Mouse (Mus musculus): ENCODE measurements around the gene Faf1.

The Faf1 gene

DNA sequence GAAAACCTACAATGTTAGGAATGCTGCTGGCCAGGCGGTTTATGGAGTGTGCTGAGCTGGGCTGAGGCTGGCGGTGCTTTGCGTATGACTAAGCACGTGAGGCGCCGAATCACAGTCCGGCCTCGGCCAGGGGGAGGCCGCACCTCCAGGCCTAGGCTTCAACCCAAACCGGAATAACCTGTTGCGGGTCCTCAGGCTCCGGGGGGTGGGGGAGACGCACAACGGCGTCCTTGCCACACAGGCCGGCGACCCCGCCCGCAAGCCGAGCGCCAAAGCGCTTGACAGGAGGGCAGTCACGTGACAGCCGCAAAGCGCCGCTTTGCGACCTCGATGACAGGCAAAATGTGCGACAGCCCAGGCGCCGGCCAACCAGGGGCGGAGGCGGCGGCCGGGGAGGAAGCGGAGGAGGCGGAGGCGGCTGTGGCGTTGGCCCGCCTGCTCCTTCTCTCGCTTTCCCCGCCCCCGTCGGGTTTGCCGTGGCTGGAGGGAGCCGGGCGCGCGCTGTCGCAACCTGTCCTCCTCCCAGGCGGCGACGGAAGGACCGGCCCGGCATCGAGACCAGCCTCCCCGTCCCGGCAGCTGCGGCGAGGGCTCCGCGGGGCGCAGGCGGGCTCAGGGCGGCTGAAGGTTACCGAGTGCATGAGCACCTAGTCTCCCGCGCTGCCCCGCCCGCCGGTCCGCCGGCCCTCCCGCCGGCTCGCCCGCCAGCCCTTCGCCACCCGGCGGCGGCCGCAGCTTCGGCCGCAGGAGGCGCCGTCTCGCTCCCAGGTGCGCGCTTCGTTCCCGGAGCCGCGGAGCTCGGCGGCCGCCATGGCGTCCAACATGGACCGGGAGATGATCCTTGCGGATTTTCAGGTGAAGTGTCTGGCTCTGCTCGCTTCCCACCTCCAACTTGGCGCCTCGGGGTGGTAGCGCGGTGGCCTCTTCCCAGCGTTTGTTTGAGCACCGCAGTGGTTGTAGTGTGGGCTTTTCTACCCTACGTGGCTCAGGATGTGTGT is at the start of gene Faf1:
Faf1 (plus strand) TSS at position 371 of the 998 bp plus-strand sequence.
- peak; percentile 98 for DNase-seq (ENCODE audit: low read depth, low spot score)

DNA sequence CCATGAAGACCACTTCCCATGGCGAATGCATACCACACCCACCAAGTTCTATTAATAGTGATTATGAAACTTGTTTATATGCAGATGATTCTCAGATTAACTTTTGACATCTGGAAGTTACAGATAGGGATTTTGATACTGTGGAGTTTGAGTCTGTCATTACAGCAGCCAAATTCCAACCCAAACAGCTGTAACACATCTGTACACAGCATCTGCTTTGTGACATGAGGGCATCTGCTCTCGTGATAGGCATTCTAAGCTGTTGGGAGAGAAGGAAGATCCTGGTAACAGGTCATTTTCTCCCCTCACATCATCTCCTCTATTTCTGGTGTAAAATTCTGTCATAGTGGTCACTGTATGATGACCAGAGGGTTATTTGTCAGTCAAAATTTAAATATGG is 46.2 kb upstream of the Faf1 start:
- no peak for DNase-seq (ENCODE audit: low read depth, low spot score)

DNA sequence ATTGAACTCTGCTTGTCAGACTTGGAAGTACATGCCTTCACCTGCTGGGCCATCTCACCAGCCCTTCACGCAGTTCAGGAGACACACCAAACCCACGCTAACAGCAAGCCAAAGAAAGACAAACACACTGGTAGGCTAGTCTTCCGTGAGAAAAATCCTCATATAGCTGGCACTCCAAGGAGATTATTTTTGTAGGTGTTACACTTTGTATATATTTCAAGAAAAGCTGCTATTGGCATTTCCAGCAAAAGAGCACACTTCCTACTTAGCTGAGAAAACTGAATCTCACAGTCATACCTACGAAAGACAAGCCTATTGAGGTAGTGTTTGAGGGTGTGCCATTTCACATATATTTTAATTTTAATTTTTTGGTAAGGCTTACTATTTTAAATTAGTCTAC is 45.4 kb upstream of the Faf1 start:
- no peak for DNase-seq (ENCODE audit: low read depth, low spot score)

DNA sequence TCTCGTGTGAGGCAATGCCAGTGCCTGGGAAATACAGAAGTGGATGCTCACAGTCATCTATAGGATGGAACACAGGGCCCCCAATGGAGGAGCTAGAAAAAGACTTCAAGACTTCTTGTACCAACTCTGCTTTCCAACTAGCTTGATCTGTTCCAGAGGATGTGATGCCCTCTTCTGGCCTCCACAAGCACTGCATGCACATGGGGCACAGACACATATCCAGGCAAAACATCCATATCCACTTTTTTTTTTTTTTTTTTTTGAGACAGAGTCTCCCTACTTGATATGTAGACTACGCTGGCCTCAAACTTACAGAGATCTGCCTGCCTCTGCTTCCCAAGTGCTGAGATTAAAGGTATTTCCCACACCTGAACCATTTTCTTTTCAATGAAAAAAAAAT is 41.4 kb upstream of the Faf1 start:
- peak; percentile 75 for DNase-seq (ENCODE audit: low read depth, low spot score)

DNA sequence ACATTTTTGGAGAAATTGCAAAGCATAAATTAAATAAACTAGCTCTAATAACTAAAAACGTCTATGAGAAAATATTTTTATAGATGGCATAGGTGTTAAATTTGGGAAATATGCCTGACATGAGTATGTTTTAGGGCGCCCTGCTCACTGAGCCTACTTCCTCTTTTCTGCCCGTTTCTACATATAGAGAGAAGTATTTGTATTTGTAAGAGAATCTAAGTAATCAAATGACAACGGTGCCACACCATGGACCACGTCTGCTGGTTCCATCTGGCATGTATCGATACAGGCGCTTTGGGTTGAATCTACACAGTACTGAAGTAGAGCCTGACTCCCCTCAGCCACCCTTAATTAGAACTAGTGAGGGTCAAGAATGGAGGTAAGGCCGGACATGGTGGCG is 37.0 kb upstream of the Faf1 start:
- DNase-seq (ENCODE audit: low read depth, low spot score): no peak

DNA sequence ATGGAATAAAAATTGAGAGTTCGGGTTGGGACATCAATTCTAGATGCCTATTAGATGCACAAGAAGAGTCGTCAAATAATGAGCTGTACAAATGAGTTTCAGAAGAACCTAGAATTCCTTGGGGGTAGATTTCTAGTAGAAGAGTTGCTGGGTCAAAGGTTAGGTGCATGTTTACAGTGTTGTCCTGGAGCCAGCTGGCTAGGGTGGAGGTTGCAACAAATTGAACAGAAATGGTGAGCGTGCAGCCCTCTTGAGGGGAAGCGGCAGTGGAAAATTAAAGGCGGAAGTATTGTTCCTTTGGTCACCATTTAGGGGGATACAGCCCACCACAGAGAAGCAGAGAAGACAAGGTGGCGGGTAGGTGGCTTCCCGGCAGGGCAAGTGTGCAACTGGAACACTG is 36.2 kb upstream of the Faf1 start:
- DNase-seq (ENCODE audit: low read depth, low spot score): no peak

DNA sequence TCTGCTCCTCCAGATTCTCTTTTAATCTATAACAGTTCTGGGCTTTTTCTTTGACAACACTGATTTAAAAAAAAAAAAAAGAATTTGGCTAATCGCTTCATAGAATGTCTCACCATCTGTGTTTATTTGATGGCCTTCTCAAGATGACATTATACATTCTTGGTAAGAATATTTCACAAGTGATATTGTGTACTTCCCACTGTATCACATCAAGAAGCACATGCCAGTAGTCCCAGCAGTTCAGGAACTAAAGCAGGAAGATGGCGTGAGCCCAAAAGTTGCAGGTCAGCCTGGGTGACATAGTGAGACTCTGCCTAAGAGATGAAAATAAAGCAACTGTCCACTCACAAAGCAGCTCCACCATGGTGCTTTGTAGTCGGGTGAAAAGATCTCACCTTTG is 34.9 kb upstream of the Faf1 start:
- no peak for DNase-seq (ENCODE audit: low read depth, low spot score)

DNA sequence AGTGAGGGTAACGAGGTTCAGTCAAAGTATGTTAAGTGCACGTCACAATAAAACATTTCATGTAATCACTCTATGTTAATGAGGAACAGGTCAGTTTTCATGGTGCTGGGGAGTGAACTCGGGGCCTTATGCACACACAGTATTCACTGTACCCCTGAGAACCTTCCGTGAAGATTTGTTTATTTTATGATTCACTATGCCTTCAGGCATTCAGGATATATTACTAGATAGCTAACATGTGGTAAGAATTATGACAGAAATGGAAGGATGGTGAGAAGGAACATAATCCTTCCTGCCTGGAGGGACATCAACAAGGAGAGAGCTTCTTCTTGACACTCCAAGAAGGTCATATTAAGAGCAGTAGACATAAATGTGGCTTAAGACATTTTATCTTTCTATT is 29.1 kb upstream of the Faf1 start:
- no peak for DNase-seq (ENCODE audit: low read depth, low spot score)

DNA sequence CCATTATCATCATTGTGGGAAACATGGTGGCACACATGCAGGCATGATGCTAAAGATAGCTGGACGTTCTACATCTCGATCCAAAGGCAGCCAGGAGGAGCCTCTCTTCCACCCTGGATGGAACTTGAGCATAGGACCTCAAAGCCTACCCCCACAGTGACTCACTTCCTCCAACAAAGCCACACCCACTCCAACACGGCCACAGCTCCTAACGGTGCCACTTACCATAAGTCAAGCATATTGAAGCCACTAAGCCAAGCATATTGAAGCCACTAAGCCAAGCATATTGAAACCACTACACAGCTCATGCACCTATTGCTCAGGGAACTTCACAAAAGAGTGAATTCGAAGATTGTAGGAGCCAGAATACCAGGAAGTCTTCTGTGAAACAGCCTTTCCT is 27.1 kb upstream of the Faf1 start:
- no peak for DNase-seq (ENCODE audit: low read depth, low spot score)

DNA sequence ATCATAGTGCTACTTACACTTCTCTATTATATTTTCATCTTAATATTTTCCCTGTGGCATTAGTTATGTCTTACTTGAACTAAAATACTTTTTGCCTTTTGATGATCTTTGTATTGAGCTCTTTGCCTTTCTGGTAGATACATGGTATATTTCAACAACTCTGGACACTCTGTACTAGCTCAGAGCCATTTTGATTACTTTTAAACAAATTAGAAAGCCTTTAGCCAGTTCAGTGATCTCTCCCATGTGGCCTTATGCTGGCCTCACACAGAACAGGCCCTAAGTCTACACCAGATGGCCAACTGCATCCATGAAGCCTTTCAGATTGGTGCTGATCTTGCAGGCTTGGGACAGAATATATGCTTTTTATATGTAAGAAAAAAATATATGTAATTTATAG is 23.1 kb upstream of the Faf1 start:
- DNase-seq (ENCODE audit: low read depth, low spot score): no peak

DNA sequence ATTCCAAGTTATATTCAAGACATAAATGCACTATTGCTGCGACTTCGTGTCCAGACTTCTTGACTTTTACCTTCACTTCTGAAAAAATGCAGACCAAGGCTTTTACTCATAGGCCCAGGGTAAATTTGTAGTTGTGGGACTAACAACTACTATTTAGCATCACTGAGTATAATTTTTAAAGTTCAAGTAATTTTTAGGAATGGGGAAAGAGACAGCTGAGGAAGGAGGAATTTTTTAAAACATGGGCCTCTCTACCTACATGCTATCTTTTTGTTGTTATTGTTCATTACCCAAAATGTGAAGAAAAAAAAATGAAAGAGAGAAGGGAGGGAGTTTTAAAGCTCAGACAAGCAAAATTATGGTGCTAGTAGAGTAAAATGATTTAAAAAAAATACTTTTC is 21.7 kb upstream of the Faf1 start:
- DNase-seq (ENCODE audit: low read depth, low spot score): no peak

DNA sequence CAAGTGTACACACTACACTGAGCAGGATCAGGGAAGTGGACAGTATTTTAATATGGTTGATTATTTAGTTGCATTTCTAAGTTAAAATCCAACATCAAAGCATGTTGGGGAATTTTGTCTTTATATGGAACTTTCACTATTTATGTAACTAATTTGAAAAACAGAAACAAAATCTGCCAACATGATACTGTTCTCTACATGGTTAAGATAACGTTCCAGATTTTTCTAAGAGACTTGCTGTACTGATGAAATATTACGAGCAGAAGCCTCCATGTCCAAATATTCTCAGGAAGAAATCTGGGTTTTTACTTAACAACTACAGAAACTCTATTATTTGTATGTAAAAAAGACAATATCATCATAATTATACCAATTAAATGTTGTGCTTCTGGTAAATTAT is 20.6 kb upstream of the Faf1 start:
- DNase-seq (ENCODE audit: low read depth, low spot score): no peak

DNA sequence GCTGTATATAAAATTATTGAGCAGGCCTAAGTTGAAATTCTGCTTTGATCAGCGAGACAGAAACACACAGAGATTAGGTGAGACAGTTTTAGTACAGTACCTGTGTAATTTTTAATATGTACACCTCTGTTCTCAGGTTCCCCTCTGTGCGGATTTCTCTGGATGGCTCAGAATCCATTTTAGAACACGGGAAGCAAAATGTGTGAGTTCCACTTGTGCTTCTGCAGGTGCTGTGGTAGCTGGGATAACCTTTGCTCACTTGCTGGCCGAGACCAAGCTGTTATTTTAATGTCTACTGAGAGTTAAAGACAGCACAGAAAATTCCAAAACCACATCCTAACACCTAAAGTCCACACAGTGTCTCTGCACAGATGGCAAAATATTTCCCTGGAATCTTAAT is 20.1 kb upstream of the Faf1 start:
- no peak for DNase-seq (ENCODE audit: low read depth, low spot score)

DNA sequence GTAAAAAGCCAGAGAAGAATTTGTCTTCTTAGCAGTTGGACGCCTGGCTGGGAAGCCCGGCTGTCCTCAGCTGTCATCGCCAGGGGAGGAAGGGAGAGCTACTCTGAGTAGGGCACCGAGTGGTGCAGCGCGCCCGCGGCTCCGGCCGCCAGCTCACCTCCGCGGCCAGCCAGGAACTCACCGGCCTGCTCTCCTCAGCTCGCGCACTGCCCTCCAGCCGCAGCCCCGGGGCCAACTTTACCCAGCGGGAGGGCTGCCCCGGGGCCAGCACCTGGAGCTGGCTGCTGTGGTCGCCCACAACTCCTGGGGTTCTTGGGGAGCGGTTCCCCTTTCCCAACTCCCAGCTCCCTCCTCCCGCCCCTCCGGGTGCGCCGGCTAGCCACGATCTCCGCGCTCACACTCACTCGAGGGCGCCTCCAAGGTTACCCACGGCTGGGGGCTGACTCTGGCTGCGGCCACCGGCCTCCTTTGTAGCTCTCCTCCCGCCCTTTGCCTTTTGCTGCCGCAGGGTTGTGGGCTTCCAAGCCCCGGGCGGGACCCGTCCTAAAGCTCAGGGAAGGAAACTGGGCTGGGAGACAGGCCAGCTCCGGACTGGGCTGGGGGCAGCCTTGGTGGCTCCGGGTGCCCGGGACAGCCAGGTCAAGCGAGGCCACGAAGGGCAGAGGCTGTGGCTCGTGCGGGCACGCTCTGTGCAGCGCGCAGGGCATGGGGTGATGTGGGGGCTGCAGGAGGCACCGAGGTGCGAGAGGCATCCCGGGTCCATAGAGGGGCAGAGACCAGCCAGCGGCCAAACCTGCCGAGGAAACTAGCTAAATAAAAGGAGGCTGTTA is 19.2 kb upstream of the Faf1 start:
- DNase-seq (ENCODE audit: low read depth, low spot score): peak; percentile 69

DNA sequence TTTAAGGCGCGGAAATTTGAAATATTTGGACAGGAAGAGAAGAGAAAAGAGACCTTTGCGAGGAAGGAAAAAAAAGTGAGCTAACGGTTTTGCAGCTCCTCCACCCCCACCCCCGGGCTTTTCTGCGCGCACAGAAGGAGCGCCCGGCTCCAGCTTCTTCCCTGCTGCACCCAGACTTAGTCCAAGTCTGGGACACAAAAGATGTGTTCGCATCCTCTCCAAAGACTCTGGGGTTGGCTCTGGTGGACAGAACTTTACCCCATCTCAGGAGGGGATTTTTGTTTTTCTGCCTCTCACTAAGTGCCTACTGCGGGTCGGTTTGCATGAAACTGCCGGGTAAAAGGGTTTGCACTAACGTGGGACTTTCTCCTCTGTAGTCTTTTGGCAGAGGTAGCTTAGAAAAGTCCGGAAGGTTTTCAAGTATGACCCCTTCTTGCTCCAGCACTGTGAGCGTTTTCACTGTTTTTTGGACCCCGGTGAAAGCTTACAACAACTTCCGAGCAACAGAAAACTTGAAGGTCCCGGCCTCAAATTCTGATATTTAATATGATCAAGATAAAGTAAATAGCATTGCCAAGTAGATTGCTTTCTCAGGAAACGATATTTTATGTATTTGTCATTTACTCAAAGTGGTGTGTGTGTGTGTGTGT is 18.4 kb upstream of the Faf1 start:
- DNase-seq (ENCODE audit: low read depth, low spot score): peak; percentile 42

DNA sequence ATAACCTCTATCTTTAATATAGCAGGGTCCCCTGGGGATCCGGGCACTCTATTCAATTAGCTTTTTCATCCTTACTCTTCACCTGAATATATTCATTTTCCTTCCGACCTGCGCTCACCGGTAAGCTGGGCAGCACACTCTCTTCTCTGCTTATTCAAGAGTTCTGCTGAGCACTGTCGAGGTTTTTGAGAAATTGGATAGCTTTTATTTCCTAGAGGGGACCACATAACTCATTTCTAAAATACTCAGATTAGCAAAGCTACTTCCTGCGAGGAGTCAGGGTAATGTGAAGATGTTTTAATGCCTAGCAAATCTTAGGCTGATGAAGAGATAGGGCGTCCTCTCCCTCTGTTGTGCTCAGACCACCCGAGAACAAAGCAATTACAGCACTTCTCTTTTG is 17.6 kb upstream of the Faf1 start:
- no peak for DNase-seq (ENCODE audit: low read depth, low spot score)

DNA sequence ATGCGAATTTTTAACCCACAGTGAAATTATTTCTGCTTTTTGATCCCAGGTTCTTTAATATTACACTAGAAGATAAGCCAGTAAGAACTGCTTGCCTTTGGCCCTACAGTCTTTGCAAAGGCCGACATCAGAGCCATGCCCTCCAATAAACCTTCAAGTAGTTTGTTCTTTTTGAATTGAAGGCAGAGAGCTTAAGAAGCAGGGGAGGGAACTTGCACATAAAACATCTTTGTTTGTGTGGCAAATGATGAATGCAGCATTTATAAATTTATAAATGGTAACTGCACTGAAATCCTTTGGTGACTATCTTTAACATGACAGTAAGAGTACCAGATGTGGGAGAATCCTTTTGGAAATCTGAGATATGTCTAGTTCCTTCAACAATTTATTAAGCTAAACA is 16.8 kb upstream of the Faf1 start:
- no peak for DNase-seq (ENCODE audit: low read depth, low spot score)

DNA sequence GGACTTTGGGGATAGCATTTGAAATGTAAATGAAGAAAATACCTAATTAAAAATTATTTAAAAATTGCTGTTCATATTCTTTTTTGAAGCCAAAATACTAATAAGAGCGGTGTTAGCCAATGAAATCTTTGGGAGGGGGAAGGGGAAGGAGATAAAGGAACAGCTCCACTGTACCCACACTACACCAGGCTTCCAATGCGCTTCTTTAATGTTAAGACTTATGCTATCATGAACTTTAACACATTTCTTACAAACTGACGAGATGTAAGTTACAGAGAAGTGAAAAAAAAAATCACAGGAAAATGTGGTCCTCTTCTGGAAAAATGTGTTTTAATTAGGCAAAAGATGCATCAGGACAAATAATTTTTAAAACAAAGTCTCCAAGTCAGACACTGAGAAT is 15.8 kb upstream of the Faf1 start:
- DNase-seq (ENCODE audit: low read depth, low spot score): no peak

DNA sequence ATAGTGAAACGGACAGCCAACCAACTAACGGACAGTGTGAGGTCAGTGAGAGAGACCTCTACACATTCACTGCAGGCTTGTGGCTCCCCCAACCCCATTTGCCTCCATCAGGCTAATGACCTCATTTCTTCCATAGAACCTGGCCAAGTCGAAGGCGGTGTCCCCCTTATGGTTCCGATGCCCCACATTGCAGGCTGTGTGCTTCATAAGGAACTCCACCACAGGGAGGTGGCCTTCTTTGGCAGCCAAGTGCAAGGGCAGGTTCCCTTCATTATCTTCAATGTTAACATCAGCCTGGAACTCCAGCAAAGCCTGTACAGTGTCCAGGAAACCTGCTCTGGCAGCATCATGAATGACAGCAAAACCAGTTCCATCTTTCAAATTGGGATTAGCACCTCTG is 15.2 kb upstream of the Faf1 start:
- DNase-seq (ENCODE audit: low read depth, low spot score): no peak

DNA sequence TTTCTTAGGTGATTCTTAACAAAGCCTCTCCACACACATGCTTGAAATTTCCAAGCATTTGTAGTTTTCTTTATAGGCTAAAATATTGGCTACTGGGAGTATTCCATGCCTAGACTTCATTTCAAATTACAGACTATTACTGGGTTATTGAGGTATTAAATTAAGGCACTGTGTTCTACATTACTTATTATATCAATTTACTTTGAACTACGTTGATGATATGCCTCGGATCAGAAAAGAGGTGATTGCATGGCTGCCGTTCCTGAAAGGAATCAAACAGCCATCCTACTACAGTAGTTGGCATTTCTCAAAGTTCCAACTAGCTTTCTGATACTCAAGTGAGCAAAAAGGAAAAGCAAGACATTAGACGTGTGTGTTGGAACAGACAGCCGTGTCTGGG is 14.1 kb upstream of the Faf1 start:
- DNase-seq (ENCODE audit: low read depth, low spot score): no peak

DNA sequence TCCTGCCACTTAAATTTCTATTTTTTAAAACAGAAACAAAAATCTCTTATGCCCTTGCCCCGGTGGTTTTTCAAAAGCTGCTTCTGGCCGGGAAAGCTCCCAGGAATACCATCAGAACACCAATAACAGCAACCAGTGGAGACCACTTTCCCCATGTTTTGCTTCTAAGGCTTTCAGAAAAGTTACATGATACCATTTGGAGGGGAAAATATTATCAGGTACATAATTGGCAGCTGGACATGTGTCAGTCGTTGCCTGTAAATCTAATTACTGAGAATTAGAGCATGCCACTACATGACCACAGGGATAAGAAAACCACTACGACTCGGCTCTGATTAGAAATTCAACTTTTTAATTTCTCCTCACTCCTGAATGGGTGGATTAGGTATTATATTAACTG is 12.3 kb upstream of the Faf1 start:
- no peak for DNase-seq (ENCODE audit: low read depth, low spot score)
